Mouse (Mus musculus): ENCODE results near the gene Uhmk1.

The Uhmk1 gene

GRCm38 (mm10) chr1:170174814-170175332, 40.3 kb downstream of the Uhmk1 start, which contains the start of gene Uap1:
Gene Uap1 (minus strand): TSS chr1:170174957.
- DNase-seq (ENCODE audit: low read depth, low spot score), result peak; percentile 96

DNA sequence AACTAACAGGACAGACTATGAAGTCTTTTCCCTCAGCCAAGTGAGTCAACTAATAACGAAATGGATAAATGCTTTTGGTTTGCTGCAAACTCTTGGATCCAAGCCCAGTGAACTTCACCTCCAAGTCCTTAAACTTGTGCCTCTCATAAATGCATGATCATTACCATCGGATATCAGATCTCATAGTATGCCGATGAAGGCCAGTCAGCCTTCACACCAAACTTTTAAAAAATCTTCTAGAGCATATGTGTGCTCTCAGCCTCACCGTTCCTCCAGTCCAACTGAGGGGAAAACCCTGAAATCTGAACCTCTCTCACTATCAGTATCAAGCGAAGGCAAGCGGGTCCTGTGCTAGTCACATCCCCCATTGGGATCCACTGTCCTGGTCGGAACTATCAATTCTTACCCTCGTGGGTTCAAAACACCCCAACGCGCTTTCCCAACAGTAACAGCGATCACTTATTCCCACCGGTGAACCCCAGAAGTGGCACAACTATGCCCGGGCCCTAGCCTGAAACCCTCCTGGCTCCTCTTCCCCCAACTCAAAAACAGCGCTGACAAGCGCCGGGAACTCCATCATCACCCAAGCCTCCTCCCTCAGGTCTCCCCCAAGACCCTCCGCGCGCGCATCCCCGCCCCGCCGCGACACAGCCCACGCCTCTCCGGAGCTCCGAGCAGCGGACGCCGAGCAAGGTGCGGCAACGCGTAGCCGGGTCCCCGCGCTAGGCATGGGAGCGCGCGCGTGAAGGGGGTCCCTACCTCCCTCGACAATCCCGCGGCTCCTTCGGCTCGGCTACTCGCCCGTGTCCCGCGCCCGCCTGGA, 41.0 kb downstream of the Uhmk1 start:
- DNase-seq (ENCODE audit: low read depth, low spot score), result peak; percentile 17

GRCm38 (mm10) chr1:170167781-170168180, 47.4 kb downstream of the Uhmk1 start:
- no peak for DNase-seq (ENCODE audit: low read depth, low spot score)

DNA sequence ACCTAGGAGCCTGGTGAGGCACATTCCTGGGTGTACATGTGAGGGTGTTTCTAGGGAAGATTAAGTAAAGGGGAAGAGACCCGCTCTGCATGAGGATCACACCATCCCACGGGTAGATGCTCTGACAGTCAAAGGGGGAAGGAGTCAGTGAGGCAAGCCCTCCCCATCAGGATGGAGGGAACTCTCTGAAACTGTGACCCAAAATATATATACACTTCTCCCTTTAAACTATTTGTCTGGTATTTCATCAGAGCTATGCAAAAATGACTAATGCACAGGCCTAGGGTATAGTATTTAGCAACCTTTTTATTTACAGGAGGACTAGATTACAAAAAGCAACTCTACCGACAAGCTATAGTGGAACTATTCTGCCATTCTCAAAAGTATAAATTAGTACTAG, 50.3 kb downstream of the Uhmk1 start:
- no peak for DNase-seq (ENCODE audit: low read depth, low spot score)

DNA sequence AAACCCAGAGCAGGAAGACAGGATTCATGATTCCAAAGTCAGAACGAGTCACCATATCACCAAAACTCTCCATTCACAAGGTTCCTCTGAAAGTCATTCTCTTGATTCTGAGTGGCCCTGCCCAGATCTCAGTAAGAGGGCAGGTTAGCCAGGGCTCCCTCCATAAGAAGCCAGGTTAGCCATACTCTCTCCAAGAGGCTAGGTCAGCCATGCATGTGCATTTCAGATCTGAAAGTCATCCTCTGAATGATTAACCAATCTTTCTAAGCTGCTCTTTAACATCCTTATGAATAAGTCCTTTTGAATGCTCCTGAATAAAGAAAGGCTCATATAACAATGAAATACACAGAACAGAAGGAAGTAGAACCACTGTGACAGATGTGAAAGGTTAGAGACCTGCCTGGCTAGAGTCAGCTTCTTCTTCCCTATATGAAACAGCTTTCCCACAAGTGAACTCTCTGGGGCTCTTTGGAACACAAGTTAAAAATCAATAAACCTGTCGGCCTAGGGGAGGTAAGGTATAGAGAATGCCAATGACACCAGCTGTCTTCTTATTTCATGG, 51.1 kb downstream of the Uhmk1 start:
- no peak for DNase-seq (ENCODE audit: low read depth, low spot score)

DNA sequence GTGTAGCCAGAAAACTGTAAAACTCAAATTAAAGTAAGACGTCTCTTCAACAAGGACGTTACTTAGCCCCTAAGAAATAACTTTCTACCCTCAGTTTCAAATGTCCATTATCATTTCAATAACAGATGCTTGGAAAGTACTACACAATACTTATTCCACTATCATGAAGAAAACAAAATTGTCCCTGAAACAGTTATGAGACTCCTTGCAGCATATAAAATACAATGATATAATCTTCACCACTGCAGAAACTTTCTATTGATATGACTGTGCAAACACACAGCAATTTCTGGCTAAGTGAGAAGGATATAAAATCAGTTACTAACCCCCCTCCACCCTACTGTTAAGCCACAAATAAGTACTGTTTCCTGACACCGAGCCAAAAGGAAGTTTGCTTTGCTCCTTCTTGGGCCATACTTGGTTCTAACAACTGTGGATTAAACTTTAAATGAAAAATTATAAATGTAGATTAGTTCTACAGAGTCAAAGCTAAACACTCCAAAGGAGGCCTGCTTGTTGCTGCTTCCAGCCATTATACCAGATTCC, 51.7 kb downstream of the Uhmk1 start:
- DNase-seq (ENCODE audit: low read depth, low spot score), result no peak

DNA sequence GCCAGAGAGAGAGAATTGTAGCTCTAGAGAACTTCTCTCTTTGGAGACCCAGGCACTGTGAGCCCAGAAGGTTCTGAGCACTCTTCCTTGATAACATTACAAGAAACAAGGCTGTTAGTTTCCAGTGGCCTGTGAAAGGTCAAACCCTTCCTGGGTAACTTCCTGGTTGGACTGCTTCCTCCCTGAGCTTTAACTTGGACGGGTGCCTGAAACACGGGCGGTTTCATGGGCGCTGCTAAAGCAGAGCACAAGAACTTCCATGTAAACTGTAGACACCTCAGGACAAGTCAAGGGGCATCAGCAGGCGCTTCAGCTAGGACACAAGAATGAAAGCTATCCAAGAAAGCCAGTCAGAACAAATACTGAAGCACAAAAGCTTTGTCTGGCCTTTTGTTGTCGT, 53.3 kb downstream of the Uhmk1 start:
- DNase-seq (ENCODE audit: low read depth, low spot score), result no peak

- no peak for DNase-seq (ENCODE audit: low read depth, low spot score)
These were observed 54.7 kb downstream of the Uhmk1 start for GRCm38 (mm10) chr1:170160397-170160938.

GRCm38 (mm10) chr1:170159707-170160106, 55.5 kb downstream of the Uhmk1 start:
- no peak for DNase-seq (ENCODE audit: low read depth, low spot score)

DNA sequence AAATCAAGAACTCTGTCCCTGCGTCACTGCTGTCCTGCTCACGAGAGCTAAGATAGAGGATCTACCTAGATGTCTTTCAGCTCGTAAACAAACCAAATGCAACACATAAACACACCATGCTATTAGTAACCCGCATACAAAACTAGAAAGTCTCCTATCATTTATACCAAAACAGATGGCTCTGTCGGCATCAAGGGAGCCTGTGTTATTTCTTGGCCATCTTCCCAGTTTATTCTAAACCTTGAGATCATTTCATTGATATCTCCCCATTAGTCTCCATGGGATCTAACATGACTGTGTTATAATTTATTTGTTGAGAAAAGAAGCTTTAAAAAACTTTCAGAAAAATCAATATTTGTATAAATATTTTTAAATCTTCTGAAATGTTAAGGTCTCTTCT, 59.4 kb downstream of the Uhmk1 start:
- no peak for DNase-seq (ENCODE audit: low read depth, low spot score)

DNA sequence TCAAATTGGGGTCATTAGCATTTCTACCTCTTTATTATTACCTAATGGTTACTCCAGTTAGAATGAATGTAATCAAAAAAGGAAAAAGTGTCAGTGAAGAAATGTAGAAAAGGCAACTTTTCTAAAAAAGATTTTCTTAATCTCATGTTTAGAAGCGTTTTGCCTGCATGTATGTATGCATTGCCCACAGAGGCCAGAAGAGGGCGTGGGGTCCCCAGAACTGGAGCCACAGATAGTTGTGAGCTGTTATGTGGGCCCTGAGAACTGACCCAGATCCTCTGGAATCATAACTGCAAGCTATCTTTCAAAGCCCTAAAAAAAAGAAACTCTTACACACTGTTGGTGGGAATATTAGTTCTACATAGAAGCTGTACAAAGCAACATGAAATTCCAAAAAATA, 59.9 kb downstream of the Uhmk1 start:
- no peak for DNase-seq (ENCODE audit: low read depth, low spot score)

DNA sequence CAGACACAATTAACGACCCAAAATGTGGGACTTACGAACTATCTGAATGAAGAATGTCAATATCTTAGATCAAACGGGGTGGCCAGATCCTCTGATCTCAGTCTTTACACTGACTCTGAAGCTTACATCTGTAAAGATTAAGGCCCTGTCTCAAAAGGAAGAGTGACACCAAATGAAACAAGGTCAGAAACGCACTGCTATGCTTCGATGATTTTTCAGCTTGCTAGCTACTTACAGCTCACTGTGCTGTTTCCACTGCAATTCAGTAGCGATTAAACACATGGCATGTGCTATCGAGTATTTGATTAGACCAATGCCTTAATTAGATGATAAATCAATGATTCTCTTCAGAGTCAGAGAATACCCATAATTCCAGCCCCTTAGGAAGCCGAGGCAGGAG, 61.2 kb downstream of the Uhmk1 start:
- DNase-seq (ENCODE audit: low read depth, low spot score), result no peak

DNA sequence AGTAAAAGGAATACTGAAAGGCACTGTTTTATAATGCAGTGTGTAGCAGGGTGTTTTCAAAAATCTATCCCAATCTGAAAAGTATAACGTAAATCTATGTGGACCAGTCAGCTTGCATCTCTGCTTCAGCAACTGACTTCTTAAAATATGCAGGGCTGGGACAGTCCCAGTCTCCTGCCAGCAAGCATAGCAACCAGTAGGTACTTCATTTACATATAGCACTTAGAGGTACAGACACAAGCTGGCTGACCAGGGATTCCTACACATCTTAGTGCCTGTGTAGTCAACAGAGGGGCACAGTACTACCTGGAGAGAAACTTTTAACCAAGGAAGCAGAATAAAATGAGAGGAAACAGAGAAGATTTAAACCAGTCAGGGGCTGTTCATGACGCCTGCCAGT, 62.6 kb downstream of the Uhmk1 start:
- no peak for DNase-seq (ENCODE audit: low read depth, low spot score)

DNA sequence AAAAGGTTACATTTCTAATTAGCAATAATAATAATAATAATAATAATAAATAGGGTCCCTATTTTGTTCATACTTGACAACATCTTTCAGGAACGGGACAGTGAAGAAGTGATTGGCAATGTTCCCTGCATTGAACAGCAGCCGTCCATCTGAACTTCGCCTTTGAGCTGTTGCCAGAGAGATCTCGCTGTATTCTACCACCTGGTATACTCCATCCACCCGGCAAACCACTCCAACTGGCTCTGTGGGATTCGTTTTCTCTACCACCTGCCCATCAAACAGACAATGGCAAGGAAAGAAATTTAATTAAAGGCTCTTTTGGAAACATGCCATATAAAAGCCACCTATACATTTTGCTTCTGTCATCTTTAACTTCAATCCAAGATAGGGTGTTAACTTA, 64.3 kb downstream of the Uhmk1 start:
- no peak for DNase-seq (ENCODE audit: low read depth, low spot score)

DNA sequence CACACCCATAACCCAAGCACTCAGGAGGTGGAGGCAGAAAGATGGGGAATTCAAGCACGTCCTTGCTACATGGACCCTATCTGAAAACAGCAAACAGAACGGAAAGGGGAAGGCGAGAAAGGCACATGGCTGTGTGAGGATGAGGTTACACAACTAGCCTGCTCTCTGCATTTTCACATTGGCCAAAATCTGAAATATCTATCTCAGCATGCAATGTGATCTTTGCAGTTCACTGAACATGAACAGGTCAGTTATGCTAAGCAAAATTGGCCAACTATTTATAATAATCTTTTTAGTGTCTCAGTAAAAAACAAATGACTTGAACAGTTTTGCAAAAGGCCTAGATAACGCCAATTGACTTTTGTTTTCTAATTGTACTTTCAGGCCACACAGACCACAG, 65.4 kb downstream of the Uhmk1 start:
- DNase-seq (ENCODE audit: low read depth, low spot score), result no peak

GRCm38 (mm10) chr1:170148536-170148935, 66.7 kb downstream of the Uhmk1 start:
- DNase-seq (ENCODE audit: low read depth, low spot score), result no peak

GRCm38 (mm10) chr1:170147651-170148448, 67.3 kb downstream of the Uhmk1 start:
- no peak for DNase-seq (ENCODE audit: low read depth, low spot score)

GRCm38 (mm10) chr1:170145606-170146005, 69.6 kb downstream of the Uhmk1 start:
- no peak for DNase-seq (ENCODE audit: low read depth, low spot score)

All from c-Kit-negative CD71-positive TER-119-positive erythroid progenitor cells, embryonic 14.5 days (primary cell).